Mouse (Mus musculus): Measurements from ENCODE around the gene St14. TPM values are rescaled to one million over a fixed set of nuclear protein-coding genes. Genes with fewer than 3 reads are reported as not detected.

Gene St14
- polyA plus RNA-seq (2012; rRNA removed): 132 and 279 TPM in 2 replicates

GRCm38 (mm10) chr9:31131205-31131968 lies at the start of gene St14:
Gene St14 (minus strand): TSS chr9:31131853.
- WGBS: under 1% methylated on average over 74 of the region's 74 CpGs
- H3K27ac ChIP-seq (ENCODE audit: insufficient read depth, low read depth, low read length): peak within 1 kb of the TSS; percentile 86
- peak within 1 kb of the TSS; percentile 67 for H3K4me3 ChIP-seq (ENCODE audit: low read depth, low read length)
- H3K27me3 ChIP-seq (ENCODE audit: control insufficient read depth, insufficient read depth, low read length): no peaks in the 10 kb centered on the region
- no peak for TF ChIP-seq CTCF (IDR thresholded peaks at IDR 0.05; ENCODE audit: extremely low read depth, insufficient read length, insufficient replicate concordance, low read depth, low read length)
- peak; percentile 90 for TF ChIP-seq POLR2A (IDR thresholded peaks at IDR 0.05; ENCODE audit: low read depth, low read length)
- H3K4me1 ChIP-seq (ENCODE audit: control insufficient read depth, insufficient read depth, insufficient read length, low read length): peaks cover 24% of the 10 kb centered on the region; the same call in 1 of the 2 replicates
- H3K36me3 ChIP-seq (ENCODE audit: control insufficient read depth, insufficient read depth, low read length): peaks cover 6% of the 10 kb centered on the region; the same call in 1 of the 2 replicates

GRCm38 (mm10) chr9:31177692-31178091 lies 46.0 kb upstream of the St14 start:
- Histone ChIP-seq H3K27ac (ENCODE audit: insufficient read depth, low read depth, low read length) (no peak overlapping the region), H3K4me1 (ENCODE audit: control insufficient read depth, insufficient read depth, insufficient read length, low read length) (peaks cover 14% of the 10 kb centered on the region), H3K27me3 (ENCODE audit: control insufficient read depth, insufficient read depth, low read length) (no peaks in the 10 kb centered on the region), H3K4me3 (ENCODE audit: low read depth, low read length) (no peak overlapping the region), H3K36me3 (ENCODE audit: control insufficient read depth, insufficient read depth, low read length) (peaks cover 3% of the 10 kb centered on the region; the same call in 1 of the 2 replicates)
- TF ChIP-seq POLR2A (IDR thresholded peaks at IDR 0.05; ENCODE audit: low read depth, low read length): no peak
- 90% methylated on average over 6 of the region's 6 CpGs for WGBS

- TF ChIP-seq POLR2A (IDR thresholded peaks at IDR 0.05; ENCODE audit: low read depth, low read length) (no peak), CTCF (IDR thresholded peaks at IDR 0.05; ENCODE audit: extremely low read depth, insufficient read length, insufficient replicate concordance, low read depth, low read length) (no peak)
- H3K27ac ChIP-seq (ENCODE audit: insufficient read depth, low read depth, low read length): peak overlapping the region; percentile 89
- H3K27me3 ChIP-seq (ENCODE audit: control insufficient read depth, insufficient read depth, low read length): no peaks in the 10 kb centered on the region
- H3K36me3 ChIP-seq (ENCODE audit: control insufficient read depth, insufficient read depth, low read length): peaks cover 5% of the 10 kb centered on the region; the same call in 1 of the 2 replicates
- H3K4me3 ChIP-seq (ENCODE audit: low read depth, low read length): no peak overlapping the region
- H3K4me1 ChIP-seq (ENCODE audit: control insufficient read depth, insufficient read depth, insufficient read length, low read length): peaks cover 12% of the 10 kb centered on the region
- WGBS: 22% methylated on average over 8 of the region's 8 CpGs
Measured at GRCm38 (mm10) chr9:31176379-31177130, 44.9 kb upstream of the St14 start.

- H3K36me3 ChIP-seq (ENCODE audit: control insufficient read depth, insufficient read depth, low read length): peaks cover 8% of the 10 kb centered on the region
- H3K4me3 ChIP-seq (ENCODE audit: low read depth, low read length): no peak overlapping the region
- H3K27me3 ChIP-seq (ENCODE audit: control insufficient read depth, insufficient read depth, low read length): no peaks in the 10 kb centered on the region
- WGBS: 48% methylated on average over 3 of the region's 3 CpGs
- H3K27ac ChIP-seq (ENCODE audit: insufficient read depth, low read depth, low read length): peak overlapping the region; percentile 21
- TF ChIP-seq POLR2A (IDR thresholded peaks at IDR 0.05; ENCODE audit: low read depth, low read length) (no peak), CTCF (IDR thresholded peaks at IDR 0.05; ENCODE audit: extremely low read depth, insufficient read length, insufficient replicate concordance, low read depth, low read length) (no peak)
- peaks cover 12% of the 10 kb centered on the region for H3K4me1 ChIP-seq (ENCODE audit: control insufficient read depth, insufficient read depth, insufficient read length, low read length)
Measured at GRCm38 (mm10) chr9:31175978-31176377, 44.3 kb upstream of the St14 start.

GRCm38 (mm10) chr9:31175346-31175745 lies 43.7 kb upstream of the St14 start:
- Histone ChIP-seq H3K27me3 (ENCODE audit: control insufficient read depth, insufficient read depth, low read length) (no peaks in the 10 kb centered on the region), H3K4me1 (ENCODE audit: control insufficient read depth, insufficient read depth, insufficient read length, low read length) (peaks cover 12% of the 10 kb centered on the region), H3K4me3 (ENCODE audit: low read depth, low read length) (no peak overlapping the region), H3K36me3 (ENCODE audit: control insufficient read depth, insufficient read depth, low read length) (peaks cover 11% of the 10 kb centered on the region), H3K27ac (ENCODE audit: insufficient read depth, low read depth, low read length) (no peak overlapping the region)
- TF ChIP-seq POLR2A (IDR thresholded peaks at IDR 0.05; ENCODE audit: low read depth, low read length) (no peak), CTCF (IDR thresholded peaks at IDR 0.05; ENCODE audit: extremely low read depth, insufficient read length, insufficient replicate concordance, low read depth, low read length) (no peak)
- 88% methylated on average over 6 of the region's 6 CpGs for WGBS

GRCm38 (mm10) chr9:31168356-31169093 lies 36.9 kb upstream of the St14 start:
- no peak overlapping the region for H3K27ac ChIP-seq (ENCODE audit: insufficient read depth, low read depth, low read length)
- WGBS: 92% methylated on average over 22 of the region's 22 CpGs
- TF ChIP-seq POLR2A (IDR thresholded peaks at IDR 0.05; ENCODE audit: low read depth, low read length) (no peak), CTCF (IDR thresholded peaks at IDR 0.05; ENCODE audit: extremely low read depth, insufficient read length, insufficient replicate concordance, low read depth, low read length) (no peak)
- H3K27me3 ChIP-seq (ENCODE audit: control insufficient read depth, insufficient read depth, low read length): no peaks in the 10 kb centered on the region
- H3K36me3 ChIP-seq (ENCODE audit: control insufficient read depth, insufficient read depth, low read length): peaks cover 39% of the 10 kb centered on the region
- H3K4me3 ChIP-seq (ENCODE audit: low read depth, low read length): no peak overlapping the region
- no peaks in the 10 kb centered on the region for H3K4me1 ChIP-seq (ENCODE audit: control insufficient read depth, insufficient read depth, insufficient read length, low read length)
